Mouse (Mus musculus): Measurements from ENCODE around the gene Krtap29-1. TPM values are rescaled to one million over a fixed set of nuclear protein-coding genes. Genes with fewer than 3 reads are reported as not detected.

Gene Krtap29-1
- polyA plus RNA-seq, 1 experiment: not detected

DNA sequence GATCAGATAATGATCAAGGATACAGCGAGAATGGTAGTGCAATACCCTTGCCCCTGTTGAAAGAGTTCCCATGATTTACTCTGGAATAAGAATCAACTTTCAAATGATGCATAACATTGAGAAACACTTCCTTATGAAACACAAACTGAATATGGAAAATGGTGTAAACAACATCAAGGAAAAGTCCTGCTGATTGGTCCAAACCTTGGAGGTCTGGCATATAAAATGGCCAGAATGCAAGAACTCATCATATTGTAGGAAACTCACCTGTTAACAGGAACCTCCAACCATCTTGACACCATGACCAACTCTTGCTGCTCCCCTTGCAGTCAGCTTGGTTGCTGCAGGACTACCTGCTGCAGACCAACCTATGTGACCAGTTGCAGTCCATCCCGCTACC, 30.7 kb downstream of the Krtap29-1 start, which contains the start of gene Krtap9-5:
Gene Krtap9-5, plus strand, starts transcription at position 301 of the 400 bp plus-strand sequence.
- TF ChIP-seq CTCF (IDR thresholded peaks at IDR 0.05; ENCODE audit: control insufficient read depth, insufficient read depth, insufficient replicate concordance, low read depth, low read length): no peak
- H3K27me3 ChIP-seq (ENCODE audit: control insufficient read depth, insufficient read depth, low read length): no peaks in the 10 kb centered on the region
- no peak within 1 kb of the TSS for H3K4me3 ChIP-seq (ENCODE audit: control insufficient read depth, low read depth, low read length)
- H3K27ac ChIP-seq (ENCODE audit: control insufficient read depth, insufficient read depth, low read depth, low read length): no peak within 1 kb of the TSS
- no peaks in the 10 kb centered on the region for H3K4me1 ChIP-seq (ENCODE audit: control insufficient read depth, insufficient read depth, low read length)
- H3K36me3 ChIP-seq (ENCODE audit: control insufficient read depth, insufficient read depth, low read length): no peaks in the 10 kb centered on the region

DNA sequence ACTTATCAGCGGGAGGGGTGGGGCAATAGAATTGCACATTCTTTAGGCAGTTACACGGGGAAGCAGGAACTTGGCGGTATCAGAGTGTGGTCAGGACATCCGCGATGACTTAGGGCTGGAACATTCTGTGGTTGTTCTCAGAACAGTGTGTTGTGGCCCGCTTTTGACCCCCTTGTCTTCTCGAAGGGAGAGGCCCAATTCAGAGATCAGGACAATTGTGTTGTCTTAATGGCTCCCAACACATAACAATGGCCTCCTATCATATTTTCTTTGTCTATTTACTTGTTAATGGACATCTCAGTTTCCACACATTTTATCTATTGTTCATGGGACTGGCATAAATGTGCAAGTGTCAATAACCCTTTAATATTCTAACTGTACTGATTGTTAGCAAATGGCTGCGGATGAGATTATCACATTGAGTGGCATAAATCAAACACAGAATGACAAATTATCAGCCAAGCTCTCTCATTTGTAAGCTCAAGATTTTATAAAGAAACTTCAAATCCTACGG, 41.0 kb downstream of the Krtap29-1 start:
- Histone ChIP-seq H3K27ac (ENCODE audit: control insufficient read depth, insufficient read depth, low read depth, low read length) (no peak overlapping the region), H3K4me1 (ENCODE audit: control insufficient read depth, insufficient read depth, low read length) (no peaks in the 10 kb centered on the region), H3K27me3 (ENCODE audit: control insufficient read depth, insufficient read depth, low read length) (no peaks in the 10 kb centered on the region), H3K36me3 (ENCODE audit: control insufficient read depth, insufficient read depth, low read length) (no peaks in the 10 kb centered on the region), H3K4me3 (ENCODE audit: control insufficient read depth, low read depth, low read length) (no peak overlapping the region)
- no peak for TF ChIP-seq CTCF (IDR thresholded peaks at IDR 0.05; ENCODE audit: control insufficient read depth, insufficient read depth, insufficient replicate concordance, low read depth, low read length)
- TF ChIP-seq POLR2A (IDR thresholded peaks at IDR 0.05; ENCODE audit: control insufficient read depth, low read depth, low read length): no peak

DNA sequence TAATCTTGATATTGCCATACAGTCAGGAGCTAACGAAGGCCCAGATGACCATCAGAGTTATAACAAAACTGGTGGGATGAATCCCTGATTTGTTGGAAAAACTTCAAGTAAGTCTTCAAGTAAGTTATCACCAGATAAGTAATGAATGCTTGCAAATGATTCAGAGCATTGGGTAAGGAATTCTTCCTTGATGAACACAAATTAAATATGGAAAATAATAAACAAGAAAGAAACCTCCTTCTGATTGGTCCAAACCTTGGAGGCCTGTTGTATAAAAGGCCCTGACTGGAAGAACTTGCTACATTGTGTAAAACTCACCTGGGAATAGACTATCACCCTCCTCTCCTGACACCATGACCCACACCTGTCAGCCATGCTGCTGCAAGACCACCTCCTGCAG, 42.9 kb downstream of the Krtap29-1 start, which contains the start of gene Krtap31-2:
Gene Krtap31-2, plus strand, starts transcription at position 301 of the 400 bp plus-strand sequence.
- Histone ChIP-seq H3K27me3 (ENCODE audit: control insufficient read depth, insufficient read depth, low read length) (no peaks in the 10 kb centered on the region), H3K4me3 (ENCODE audit: control insufficient read depth, low read depth, low read length) (no peak within 1 kb of the TSS), H3K27ac (ENCODE audit: control insufficient read depth, insufficient read depth, low read depth, low read length) (no peak within 1 kb of the TSS), H3K4me1 (ENCODE audit: control insufficient read depth, insufficient read depth, low read length) (peaks cover 2% of the 10 kb centered on the region; the same call in 1 of the 2 replicates), H3K36me3 (ENCODE audit: control insufficient read depth, insufficient read depth, low read length) (no peaks in the 10 kb centered on the region)
- TF ChIP-seq CTCF (IDR thresholded peaks at IDR 0.05; ENCODE audit: control insufficient read depth, insufficient read depth, insufficient replicate concordance, low read depth, low read length) (no peak), POLR2A (IDR thresholded peaks at IDR 0.05; ENCODE audit: control insufficient read depth, low read depth, low read length) (no peak)

Other genes with a start within 250 kb of the Krtap29-1 start
- not detected in 2 replicates for gene Gm14180, start 244.8 kb downstream of the Krtap29-1 start, polyA plus RNA-seq (2012; rRNA removed)
- gene Gm11595, start 206.1 kb downstream of the Krtap29-1 start, polyA plus RNA-seq (2012; rRNA removed): not detected in 2 replicates
- gene Krtap4-8, start 198.3 kb downstream of the Krtap29-1 start, polyA plus RNA-seq (2012; rRNA removed): not detected in 2 replicates
- not detected in 2 replicates for gene Krtap4-9, start 193.9 kb downstream of the Krtap29-1 start, polyA plus RNA-seq (2012; rRNA removed)
- gene Gm11596, start 185.6 kb downstream of the Krtap29-1 start, polyA plus RNA-seq (2012; rRNA removed): not detected in 2 replicates
- gene Gm11569, start 180.1 kb downstream of the Krtap29-1 start, polyA plus RNA-seq (2012; rRNA removed): not detected in 2 replicates
- not detected in 2 replicates for gene Gm11554, start 174.6 kb downstream of the Krtap29-1 start, polyA plus RNA-seq (2012; rRNA removed)
- gene Krtap4-13, start 169.2 kb downstream of the Krtap29-1 start, polyA plus RNA-seq (2012; rRNA removed): 0.14 and 0.28 TPM in 2 replicates
- 0.22 and 0.34 TPM in 2 replicates for gene Gm11564, start 163.4 kb downstream of the Krtap29-1 start, polyA plus RNA-seq (2012; rRNA removed)
- gene 2300003K06Rik, start 141.0 kb downstream of the Krtap29-1 start, polyA plus RNA-seq (2012; rRNA removed): not detected in 2 replicates
- gene Krtap4-16, start 127.4 kb downstream of the Krtap29-1 start, polyA plus RNA-seq (2012; rRNA removed): not detected in 2 replicates
- not detected in 2 replicates for gene Gm11568, start 121.1 kb downstream of the Krtap29-1 start, polyA plus RNA-seq (2012; rRNA removed)
- gene Gm11559, start 114.6 kb downstream of the Krtap29-1 start, polyA plus RNA-seq (2012; rRNA removed): not detected in 2 replicates
- gene Krtap9-1, start 105.7 kb downstream of the Krtap29-1 start, polyA plus RNA-seq (2012; rRNA removed): not detected in 2 replicates
- not detected in 2 replicates for gene Gm11567, start 99.9 kb downstream of the Krtap29-1 start, polyA plus RNA-seq (2012; rRNA removed)
- not detected in 2 replicates for gene Krtap31-1, start 71.1 kb downstream of the Krtap29-1 start, polyA plus RNA-seq (2012; rRNA removed)
- gene Gm11565, start 64.3 kb downstream of the Krtap29-1 start, polyA plus RNA-seq (2012; rRNA removed): 3.6 and 3.9 TPM in 2 replicates
- not detected in 2 replicates for gene Krtap31-2, start 42.8 kb downstream of the Krtap29-1 start, polyA plus RNA-seq (2012; rRNA removed)
- not detected in 2 replicates for gene Krtap9-5, start 30.6 kb downstream of the Krtap29-1 start, polyA plus RNA-seq (2012; rRNA removed)
- gene Krtap16-1, start 7.5 kb upstream of the Krtap29-1 start, polyA plus RNA-seq (2012; rRNA removed): 0.06 and 0.12 TPM in 2 replicates
- gene Krtap17-1, start 14.9 kb upstream of the Krtap29-1 start, polyA plus RNA-seq (2012; rRNA removed): 1.8 and 2.0 TPM in 2 replicates
- gene Krt33a, start 37.2 kb upstream of the Krtap29-1 start, polyA plus RNA-seq (2012; rRNA removed): not detected in 2 replicates
- gene Krt33b, start 50.8 kb upstream of the Krtap29-1 start, polyA plus RNA-seq (2012; rRNA removed): not detected in 2 replicates
- gene Krt34, start 62.5 kb upstream of the Krtap29-1 start, polyA plus RNA-seq (2012; rRNA removed): not detected in 2 replicates
- gene Krt31, start 71.5 kb upstream of the Krtap29-1 start, polyA plus RNA-seq (2012; rRNA removed): 0.12 and 0.18 TPM in 2 replicates
- gene Krt32, start 109.2 kb upstream of the Krtap29-1 start, polyA plus RNA-seq (2012; rRNA removed): 1.2 TPM in 1 of 2 replicates, not detected in the other
- 0.17 TPM in 1 of 2 replicates, not detected in the other for gene Krt35, start 117.2 kb upstream of the Krtap29-1 start, polyA plus RNA-seq (2012; rRNA removed)
- not detected in 2 replicates for gene Krt36, start 126.6 kb upstream of the Krtap29-1 start, polyA plus RNA-seq (2012; rRNA removed)
- gene Krt13, start 142.5 kb upstream of the Krtap29-1 start, polyA plus RNA-seq (2012; rRNA removed): not detected in 2 replicates
- 0.96 and 2.8 TPM in 2 replicates for gene Krt15, start 156.9 kb upstream of the Krtap29-1 start, polyA plus RNA-seq (2012; rRNA removed)
- 0.75 and 10.1 TPM in 2 replicates for gene Krt19, start 169.6 kb upstream of the Krtap29-1 start, polyA plus RNA-seq (2012; rRNA removed)
- gene Krt9, start 214.2 kb upstream of the Krtap29-1 start, polyA plus RNA-seq (2012; rRNA removed): not detected in 2 replicates
- 1.2 TPM in 1 of 2 replicates, not detected in the other for gene Krt14, start 228.5 kb upstream of the Krtap29-1 start, polyA plus RNA-seq (2012; rRNA removed)